Mouse (Mus musculus) granulocyte monocyte progenitor cell, adult 5-6 weeks (primary cell): ENCODE data around the gene Mapt. TPM values are rescaled to one million over a fixed set of nuclear protein-coding genes. Genes with fewer than 3 reads are reported as not detected.
A peak's percentile ranks its signal among the peaks of the same experiment; 100 is the strongest.
"Not testable (repeated sequence)": the region's sequence is repeated elsewhere in the genome, so short reads cannot be mapped to it uniquely, and the experiment has no call there.

ENCODE experiments used
- ATAC-seq: replicated peaks from 2 replicates; pipeline ENCODE4 v1.8.0; 2016; ENCODE audit warnings: mild to moderate bottlenecking, moderate TSS enrichment, inconsistent platforms; ENCODE audit not compliant: poor library complexity, severe bottlenecking
- total RNA-seq, 2 experiments: library from RNA; stranded (forward) in 1 of 2; stranded (reverse) in 1 of 2; fragments of 200-712, 200-1000 nt in 1 of 2; fragments of >200 nt in 1 of 2; fragmentation: Nextera tagmentation in 1 of 2; gene quantifications; 2 replicates each; pipeline ENCODE4 v1.2.3; 2014 to 2017

Mapt gene
- total RNA-seq (2014; fragmentation: Nextera tagmentation) = not detected in 2 replicates
- total RNA-seq (2017) = not detected in 2 replicates

DNA sequence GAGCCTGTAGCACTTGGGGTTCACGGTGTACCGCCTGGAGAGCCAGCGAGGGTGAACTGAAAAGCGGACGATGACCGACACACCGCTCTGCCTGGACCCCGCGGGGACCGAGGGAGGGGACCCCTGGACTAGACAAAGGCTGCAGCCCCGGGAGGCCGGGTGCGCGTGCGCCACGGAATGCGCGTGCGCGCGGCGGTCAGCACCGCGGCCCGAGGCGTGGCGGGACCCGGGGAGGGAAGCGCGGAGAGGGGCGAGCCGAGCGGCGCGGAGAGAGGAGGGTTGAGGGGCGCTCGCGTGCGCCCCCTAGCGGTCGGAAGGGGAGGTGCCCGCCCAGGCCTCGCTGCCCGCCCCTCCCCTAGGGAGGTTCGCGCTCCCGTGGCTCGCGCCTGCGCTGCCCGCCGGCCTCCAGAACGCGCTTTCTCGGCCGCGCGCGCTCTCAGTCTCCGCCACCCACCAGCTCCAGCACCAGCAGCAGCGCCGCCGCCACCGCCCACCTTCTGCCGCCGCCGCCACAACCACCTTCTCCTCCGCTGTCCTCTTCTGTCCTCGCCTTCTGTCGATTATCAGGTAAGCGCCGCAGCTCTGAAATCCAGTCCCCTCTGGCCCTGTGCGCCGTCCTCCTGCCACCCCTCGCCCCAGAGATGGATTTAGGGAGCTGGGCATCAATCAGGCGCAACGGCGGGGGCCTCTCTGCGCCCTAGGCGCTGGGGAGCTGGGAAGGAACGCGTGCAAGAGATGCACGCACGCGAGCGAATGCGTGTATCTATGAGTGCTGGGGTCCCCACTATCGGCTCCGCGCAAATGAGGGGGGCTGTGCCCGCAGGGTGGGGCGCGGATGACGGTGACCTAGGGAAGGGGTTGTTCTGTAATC, at the start of gene Mapt:
Gene Mapt, plus strand, starts transcription at position 350 of the 871 bp plus-strand sequence.
- peak; percentile 92 for ATAC-seq

DNA sequence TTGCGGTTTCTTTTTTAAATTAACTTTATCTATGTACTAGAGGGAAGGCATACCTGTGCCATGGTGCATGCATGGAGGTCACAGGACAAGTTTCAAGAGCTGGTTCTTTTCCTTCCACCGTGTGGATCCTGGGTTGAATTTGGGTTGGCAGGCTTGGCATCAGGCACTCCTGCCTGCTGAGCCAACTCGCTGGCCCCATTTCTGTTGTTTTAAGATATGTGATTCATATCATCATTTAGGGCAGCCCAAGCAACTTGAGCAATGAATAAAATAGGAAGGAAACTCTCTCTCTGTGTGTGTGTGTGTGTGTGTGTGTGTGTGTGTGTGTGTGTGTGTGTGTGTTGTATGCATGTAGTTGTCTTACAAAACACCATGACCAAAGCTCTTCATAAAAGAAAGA, 49.0 kb upstream of the Mapt start:
- ATAC-seq = no peak

DNA sequence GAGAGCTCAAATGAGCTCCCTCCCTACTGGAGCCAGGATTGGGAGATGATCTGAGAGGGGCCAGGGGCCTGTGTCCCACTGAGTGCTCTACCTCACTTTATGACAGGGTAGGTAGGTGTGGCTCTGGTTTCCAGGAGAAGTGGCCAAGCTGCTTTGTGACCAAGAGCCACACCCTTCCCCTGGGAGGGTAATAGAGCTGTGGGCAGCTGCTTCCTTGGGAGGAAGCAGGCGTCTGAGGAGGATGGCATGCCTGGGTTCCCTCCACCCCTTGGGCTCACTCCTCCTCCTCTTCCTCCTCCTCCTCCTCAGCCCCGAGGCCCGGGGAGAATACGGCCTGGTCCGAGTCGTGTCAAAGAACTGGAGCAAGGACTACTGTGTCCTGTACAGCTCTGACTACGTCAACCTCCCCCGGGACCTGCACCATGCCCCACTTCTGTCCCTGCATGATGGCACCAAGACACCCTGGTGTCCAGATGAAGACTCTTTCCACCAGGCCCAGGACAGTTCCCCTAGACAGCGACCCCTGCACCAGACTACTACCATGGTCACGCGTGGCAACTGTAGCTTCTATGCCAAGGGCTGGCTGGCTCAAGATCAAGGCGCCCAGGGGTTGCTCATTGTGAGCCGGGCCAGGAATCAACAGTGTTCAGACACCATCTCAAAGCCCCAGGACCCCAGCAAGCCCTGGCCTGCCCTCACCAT, 44.9 kb upstream of the Mapt start, which contains the start of gene Sppl2c:
Gene Sppl2c, plus strand, starts transcription at position 193 of the 702 bp plus-strand sequence.
- ATAC-seq = no peak

DNA sequence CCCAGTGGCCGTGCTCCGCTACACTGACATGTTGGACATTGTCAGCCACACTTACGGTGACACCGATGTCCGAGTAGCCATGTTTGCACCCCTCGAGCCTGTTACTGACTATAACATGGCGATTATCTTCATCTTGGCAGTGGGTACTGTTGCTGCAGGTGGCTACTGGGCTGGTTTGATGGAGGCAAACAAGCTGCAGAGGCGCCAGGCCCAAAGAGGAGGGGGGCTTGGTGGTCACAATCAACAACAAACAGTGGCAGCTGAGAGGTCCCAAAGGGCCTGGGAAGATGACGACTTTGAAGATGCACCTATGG, 44.4 kb upstream of the Mapt start:
- no peak for ATAC-seq

DNA sequence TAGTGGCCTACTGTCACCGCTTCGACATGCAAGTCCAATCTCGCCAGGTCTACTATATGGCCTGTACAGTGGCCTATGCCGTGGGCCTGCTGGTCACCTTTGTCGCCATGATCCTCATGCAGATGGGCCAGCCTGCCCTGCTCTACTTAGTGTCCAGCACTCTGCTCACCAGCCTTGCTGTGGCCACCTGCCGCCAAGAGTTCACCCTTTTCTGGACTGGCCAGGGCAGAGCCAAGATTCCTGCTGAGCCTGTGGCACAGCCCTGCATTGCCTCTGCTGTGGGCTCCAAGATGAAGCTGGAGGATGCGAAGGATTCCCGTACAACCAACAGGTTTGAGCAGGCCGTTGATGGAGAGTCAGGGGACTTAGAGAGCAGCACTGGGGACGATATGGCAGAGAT, 43.4 kb upstream of the Mapt start:
- no peak for ATAC-seq

DNA sequence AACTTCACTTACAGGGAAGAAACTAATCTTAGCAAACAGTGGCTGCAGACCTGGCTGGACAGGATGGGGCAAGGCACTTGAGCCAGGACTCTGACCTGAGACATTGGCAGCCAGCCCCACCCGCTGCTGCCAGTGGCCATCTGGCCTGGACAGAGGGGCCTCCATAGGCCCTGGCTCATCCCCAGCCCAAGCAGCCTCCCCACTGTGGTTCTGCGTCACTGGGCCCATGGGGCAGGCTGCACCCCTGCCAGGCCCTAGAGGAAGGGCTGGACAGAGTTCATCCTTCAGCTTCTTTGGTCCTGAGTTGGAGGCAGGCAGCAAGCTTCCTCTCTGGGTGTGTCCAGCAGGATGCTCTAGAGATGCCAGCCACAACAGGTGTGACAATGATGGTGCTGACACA, 41.2 kb upstream of the Mapt start:
- ATAC-seq = no peak

DNA sequence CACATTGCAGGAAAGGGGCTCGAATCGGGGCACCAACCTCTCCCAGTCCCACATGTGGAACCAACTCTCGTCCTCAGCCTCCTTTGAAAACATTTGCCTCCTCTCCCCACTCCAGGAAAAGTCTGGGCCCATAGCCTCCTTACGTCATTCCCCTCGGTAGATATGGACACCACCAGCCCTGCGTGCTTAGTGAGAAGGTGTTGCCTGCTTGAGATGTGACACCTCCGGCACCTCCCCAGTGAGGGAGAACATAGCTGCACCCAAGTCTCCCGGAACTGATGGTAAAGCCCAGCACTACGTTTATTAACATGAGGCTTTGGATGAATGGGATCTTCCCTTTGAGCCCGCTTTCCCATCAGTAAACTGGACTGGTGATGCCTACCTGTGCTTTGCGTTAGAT, 35.8 kb upstream of the Mapt start:
- ATAC-seq = no peak

DNA sequence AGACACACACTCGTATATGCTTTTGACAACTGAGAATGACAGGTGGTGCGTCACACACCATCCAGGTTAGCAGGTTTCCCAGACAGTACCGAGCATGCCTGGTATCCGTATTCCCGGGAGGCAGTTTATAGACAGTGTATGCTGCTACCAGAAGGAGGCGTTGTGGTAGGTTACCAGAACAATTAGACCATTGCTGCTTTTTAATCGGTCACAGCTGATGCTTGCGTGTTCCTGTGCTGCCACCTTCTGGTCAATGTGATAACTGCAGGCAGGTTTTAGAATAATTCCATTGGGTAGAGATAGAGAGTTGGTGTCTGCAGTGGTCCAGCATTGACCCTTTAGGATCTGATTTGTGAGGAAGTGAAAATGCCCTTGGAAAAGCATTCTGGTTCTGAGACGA, 35.4 kb upstream of the Mapt start:
- ATAC-seq = peak; percentile 91

DNA sequence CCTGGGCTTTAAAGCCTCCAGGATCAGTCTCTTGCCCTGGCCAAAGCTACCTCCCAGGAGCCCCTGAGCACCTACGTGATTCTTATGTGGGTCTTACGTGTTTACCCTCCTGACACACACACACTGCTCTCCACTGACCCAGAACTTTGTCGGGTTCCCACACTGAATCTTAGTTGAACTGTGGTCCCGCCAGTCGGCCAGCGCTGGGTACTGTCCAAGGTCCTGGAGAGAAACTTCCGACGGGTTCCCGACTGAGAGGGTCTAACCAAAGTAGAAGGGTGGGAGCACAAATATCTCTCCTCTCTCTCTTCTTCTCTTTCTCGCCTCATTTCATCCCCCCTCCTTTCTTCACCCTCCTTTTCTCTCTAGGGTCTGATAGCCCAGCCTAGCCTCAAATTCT, 33.3 kb upstream of the Mapt start:
- ATAC-seq = 0 out of 2 replicates have a peak, but pooled peaks have one; percentile 22

DNA sequence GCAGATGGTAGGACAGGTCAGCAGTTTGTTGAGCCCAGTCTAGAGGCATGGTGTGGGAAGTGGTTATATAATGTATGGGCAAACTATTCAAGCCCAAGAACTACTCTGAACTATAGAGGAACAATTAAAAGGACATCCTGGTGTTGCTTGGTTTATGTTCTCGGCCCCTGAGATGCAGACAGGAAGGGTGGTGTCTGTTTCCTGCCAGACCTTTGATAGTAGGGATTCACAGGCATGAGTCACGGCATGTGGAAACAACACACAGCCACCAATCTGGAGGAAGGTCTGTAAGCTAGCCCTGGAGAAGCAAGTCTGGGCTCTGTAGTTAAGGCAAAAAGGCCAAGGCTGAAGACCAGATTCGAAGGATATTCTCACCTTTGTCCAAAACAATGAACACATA, 27.9 kb upstream of the Mapt start:
- ATAC-seq = no peak

DNA sequence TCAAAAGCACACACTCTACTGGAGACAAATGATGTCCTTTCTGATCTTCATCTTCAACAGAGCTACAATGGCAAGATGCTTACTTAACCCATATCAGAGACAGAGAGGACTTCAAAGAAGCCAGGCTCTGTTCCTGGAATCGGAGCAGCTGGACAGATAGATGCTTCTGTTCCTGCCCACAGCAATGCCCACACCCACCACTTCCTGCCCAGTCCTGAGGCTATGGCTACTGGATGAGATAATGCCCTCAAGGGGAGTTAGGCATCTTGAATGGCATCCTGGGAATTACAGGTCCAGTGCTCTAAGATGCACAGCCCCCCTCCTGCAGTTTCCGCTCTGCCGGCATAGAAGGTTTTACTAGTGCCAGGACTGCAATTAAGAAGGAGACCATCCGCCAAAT, 24.6 kb upstream of the Mapt start:
- no peak for ATAC-seq

DNA sequence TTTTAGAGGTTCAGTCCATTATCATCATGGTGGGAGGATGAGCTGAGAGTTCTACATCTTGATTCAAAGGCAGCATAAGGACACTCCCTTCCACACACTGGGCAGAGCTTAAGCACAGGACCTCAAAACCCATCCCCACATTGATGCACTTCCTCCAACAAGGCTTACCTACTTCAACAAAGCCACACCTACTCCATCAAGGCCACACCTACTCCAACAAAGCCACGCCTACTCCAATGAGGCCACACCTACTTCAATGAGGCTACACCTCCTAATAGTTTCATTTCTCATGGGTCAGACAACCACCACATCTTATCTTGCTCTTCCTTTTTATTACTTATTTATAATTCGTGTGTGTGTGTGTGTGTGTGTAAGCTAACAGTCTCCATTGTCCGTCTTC, 22.1 kb upstream of the Mapt start:
- ATAC-seq = no peak

DNA sequence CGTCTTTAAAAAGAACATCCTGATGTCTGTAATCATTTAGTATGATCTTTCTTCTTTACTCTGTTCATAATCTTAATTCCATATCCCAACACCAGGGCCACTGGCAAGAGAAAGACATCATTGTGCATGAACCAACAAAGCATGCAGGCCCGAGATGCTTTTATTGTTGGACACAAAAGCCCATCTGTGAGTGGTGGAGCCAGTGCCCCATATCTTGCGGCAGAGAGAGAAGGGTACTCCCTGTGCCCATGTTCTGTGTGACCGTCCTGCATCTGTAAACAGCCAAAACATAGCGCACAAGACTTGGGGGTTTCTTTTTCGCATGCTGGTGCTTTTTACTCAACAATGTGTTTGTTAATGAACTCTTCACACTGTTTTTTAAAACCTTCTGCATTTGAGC, 19.9 kb upstream of the Mapt start:
- ATAC-seq = no peak

DNA sequence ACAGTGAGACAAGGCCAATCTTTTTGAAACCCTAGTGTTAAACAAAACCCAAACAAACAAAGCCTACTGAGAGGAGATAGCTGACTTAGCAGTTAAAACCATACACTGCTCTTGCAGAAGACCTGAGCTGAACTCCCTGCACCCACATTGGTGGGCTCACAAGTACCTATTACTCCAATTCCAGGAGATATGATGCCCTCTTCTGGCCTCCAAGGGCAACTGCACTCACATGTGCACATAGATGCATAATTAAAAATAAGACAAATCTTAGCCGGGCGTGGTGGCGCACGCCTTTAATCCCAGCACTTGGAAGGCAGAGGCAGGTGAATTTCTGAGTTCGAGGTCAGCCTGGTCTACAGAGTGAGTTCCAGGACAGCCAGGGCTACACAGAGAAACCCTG, 17.1 kb upstream of the Mapt start:
- ATAC-seq = not testable (repeated sequence)

DNA sequence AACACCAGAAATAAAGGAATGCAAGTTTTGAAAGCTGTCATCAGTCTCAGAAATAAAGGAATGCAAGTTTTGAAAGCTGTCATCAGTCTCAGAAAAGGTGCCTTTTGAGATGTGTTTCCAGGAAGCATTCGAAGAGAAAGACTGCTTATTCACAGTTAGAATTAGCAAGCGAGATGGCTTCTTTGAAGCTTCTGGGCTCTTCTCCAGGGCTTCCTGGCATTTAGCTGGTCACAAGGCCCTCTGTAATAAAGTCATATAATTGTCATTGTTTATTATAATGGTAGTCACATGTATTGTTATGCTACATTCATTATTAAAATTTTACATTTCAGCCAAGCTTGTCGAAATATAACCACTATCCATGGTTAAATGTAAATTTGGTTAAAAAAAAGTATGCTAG, 13.1 kb upstream of the Mapt start:
- no peak for ATAC-seq

DNA sequence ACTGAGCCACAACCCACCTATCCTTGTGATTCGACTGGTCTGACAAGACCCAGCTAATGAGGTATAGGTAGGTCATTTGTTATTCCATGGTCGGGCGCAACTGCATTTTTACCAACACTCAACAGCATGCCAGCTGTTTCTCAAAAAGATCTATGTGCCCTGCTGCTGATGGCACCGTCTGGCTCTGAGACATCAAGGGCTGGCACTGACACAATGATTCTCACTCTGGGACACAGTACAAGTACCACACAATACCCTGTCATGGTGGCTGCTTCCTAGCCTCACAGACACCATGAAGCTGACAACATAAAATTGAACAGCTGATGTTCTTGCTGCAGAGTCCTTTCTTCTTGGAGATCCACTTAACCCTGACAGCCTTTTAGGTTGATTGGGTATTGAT, 10.9 kb upstream of the Mapt start:
- ATAC-seq = no peak

DNA sequence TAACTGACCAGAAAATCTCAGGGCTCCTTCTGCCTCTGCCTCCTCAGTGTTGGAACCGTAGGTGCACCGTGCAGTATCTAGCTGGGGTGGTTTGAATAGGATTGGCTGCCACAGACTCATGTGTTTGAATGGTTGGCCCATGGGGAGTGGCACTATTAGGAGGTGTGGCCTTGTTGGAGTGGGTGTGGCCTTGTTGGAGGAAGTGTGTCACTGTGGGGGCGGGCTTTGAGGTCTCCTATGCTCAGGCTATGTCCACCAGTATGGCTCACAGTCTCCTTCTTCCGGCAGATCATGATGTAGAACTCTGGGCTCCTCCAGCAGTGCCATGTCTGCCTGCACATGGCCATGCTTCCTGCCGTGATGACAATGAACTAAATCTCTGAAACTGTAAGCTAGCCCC, 9.4 kb upstream of the Mapt start:
- no peak for ATAC-seq

DNA sequence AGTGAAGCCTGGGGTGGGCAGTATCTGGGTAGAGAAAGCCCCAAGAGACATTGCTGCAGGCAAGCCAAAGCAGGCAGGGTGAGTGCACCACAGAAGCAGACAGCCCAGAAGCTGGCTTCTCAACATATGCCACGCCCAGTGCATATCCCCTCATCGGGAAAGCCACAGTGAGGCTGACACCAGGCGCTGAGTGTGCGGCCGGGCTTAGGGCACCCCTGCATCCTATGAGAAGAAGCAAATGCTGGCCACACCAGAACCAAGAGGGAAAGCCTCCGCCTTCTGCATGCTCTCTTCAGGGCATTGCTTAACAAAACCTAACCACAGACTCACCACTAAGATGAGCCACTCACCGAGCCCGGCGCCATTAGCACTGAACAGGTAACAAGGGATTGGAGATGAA, 7.9 kb upstream of the Mapt start:
- ATAC-seq = no peak

DNA sequence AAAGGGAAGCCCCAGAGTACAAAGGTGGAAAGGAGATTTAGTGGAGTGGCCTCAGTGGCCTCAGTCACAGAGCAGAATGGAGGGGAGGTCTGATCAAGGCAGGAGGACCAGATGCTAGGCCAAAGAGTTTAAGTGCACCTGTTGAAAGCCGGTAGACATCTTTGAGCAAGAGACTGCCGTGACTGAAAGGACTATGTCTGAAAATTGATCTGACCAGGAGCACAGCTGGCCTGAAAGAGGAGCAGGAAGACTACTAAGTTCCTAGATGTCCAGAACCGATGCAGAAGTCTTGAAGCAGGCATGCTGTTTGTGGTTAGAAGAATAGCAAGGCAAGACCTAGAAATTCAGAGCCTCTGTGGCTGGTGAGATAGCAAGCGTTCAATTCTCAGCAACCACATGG, 1.8 kb upstream of the Mapt start:
- ATAC-seq = no peak

DNA sequence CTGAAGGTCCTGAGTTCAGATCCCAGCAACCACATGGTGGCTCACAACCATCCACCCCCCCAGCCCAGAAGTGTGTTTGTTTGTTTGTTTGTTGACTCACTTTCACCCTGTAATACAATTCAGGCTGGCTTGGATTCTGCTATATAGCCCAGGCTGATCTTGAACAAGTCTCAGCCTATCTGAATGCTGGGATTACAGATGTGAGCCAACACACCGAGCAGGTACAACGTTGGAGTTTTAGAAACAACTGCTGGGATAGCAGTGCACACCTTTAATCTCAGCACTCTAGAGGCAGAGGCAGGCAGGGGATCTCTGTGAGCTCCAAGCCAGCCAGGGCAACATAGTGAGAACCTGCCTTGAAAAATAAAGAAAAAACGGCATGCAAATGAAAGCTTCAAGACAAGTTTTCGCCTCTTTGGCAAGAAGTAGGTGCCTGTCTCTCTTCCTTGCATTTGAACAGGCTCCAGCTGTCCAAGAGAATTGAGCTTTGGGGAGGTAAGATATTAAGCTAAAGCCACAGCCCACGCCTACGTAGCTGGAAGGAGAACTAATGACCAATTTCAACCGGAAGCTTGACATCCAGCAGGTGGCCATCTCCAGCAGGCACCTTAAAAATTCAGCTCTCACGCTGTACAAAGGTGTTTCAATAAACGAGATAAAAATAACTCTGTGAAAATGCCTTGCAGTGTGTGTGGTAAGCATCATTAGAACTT, 968 bp upstream of the Mapt start:
- ATAC-seq = no peak
